ENCODE assay signal across 8 mouse cellular contexts in the genomic region with DNA sequence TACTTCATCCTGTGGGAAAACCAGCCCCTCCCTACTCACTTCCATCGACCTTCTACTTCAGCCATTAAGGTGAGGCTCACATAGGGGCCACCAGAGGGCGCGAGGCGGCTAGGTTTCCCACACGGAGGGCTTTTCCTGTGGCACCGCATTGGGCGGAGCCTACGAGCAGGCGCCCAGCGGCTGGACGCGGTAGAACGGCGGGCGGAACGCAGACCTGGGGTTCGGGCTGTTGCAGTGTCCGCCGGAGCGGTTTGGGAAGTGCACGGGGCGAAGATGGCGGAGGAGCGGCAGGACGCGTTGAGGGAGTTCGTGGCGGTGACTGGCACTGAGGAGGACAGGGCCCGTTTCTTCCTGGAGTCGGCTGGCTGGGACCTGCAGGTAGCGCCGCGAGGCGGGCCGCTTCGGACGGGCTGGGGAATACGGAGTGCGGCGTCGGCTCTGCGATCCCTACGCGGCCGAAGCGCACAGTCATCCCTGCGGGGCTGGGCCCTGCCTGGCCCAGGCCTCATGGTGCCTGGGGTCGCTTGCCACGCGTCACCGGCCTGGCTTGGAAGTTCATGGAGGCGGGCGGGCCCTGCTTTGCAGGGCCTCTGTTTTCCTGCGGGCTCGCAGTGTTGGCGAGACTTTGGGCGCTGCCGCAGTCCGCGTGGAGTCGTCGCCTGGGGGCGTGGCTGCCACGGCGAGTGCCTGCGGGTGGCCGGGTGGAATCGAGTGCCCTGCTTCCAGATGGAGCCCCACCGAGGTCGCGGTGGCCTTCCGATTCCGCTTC. TPM values are rescaled to one million over a fixed set of nuclear protein-coding genes. Genes with fewer than 3 reads are reported as not detected.
A peak's percentile ranks its signal among the peaks of the same experiment; 100 is the strongest.
DNase-seq lines count a peak whose midpoint lies in the region; ATAC-seq lines count a peak whose summit lies in the region.

Gene Nsfl1c, plus strand, starts transcription at position 148 of the 769 bp plus-strand sequence.

- ATAC-seq in hindbrain, embryonic 16.5 days, result peak; percentile 100

- peak within 1 kb of the TSS; percentile 90 for H3K9ac ChIP-seq in hindbrain, embryonic 16.5 days (ENCODE audit: low read depth, low read length)

- H3K27ac ChIP-seq in hindbrain, embryonic 16.5 days (ENCODE audit: low read depth, low read length), result peak within 1 kb of the TSS; percentile 80
- H3K27ac ChIP-seq in macrophage, result no peak within 1 kb of the TSS

- H3K36me3 ChIP-seq in hindbrain, embryonic 16.5 days (ENCODE audit: control insufficient read depth, insufficient read depth, low read length), result peaks cover 9% of the 10 kb centered on the region
- peaks cover 20% of the 10 kb centered on the region for H3K36me3 ChIP-seq in macrophage (ENCODE audit: inconsistent target)

- peak; percentile 87 for DNase-seq in WW6 (ENCODE audit: low read depth, low spot score)
- peak; percentile 97 for DNase-seq in cerebellum, postnatal 4 days (ENCODE audit: low spot score in 2 of 2)
- peak; percentile 95 for DNase-seq in gastrocnemius, adult 18-20 months (ENCODE audit: low spot score)
- DNase-seq in left cerebral cortex, adult 18-20 months (ENCODE audit: low spot score in 2 of 2), result peak; percentile 95 to 97
- DNase-seq in right cerebral cortex, adult 18-20 months, result peak; percentile 94
- peak; percentile 94 for DNase-seq in urinary bladder, postnatal 10 days (ENCODE audit: low spot score)

- peak within 1 kb of the TSS; percentile 81 for H3K4me2 ChIP-seq in hindbrain, embryonic 16.5 days (ENCODE audit: low read length)

- under 1% methylated on average over 66 of the region's 73 CpGs for WGBS in hindbrain, embryonic 16.5 days
- 0% methylated on average over 50 of the region's 73 CpGs for WGBS in macrophage (ENCODE audit: missing documents)

- peaks cover 47% of the 10 kb centered on the region for H3K79me2 ChIP-seq in macrophage (ENCODE audit: inconsistent target)

- peak within 1 kb of the TSS; percentile 94 for H3K4me3 ChIP-seq in hindbrain, embryonic 16.5 days (ENCODE audit: low read length)
- H3K4me3 ChIP-seq in macrophage (ENCODE audit: inconsistent target), result peak within 1 kb of the TSS; percentile 45

- H3K4me1 ChIP-seq in hindbrain, embryonic 16.5 days (ENCODE audit: control insufficient read depth, insufficient read depth, low read depth, low read length), result peaks cover 19% of the 10 kb centered on the region

- no peaks in the 10 kb centered on the region for H3K9me3 ChIP-seq in hindbrain, embryonic 16.5 days (ENCODE audit: control insufficient read depth, low read length)

- H3K27me3 ChIP-seq in hindbrain, embryonic 16.5 days (replicated peaks; ENCODE audit: control insufficient read depth, insufficient read depth, low read length), result no peaks in the 10 kb centered on the region

RNA-seq across cellular contexts. Expression of gene Nsfl1c, which starts in this region (rescaled TPM):
- total RNA-seq in gastrocnemius, adult 18-20 months (2021), result 10 to 100 TPM; 81.6 to 83.1 TPM
- 277 and 287 TPM in 2 replicates for polyA plus RNA-seq in hindbrain, embryonic 16.5 days (2015; fragmentation: Nextera tagmentation; extraction: Ambion mirVana)
- 100 to 1,000 TPM; 150 to 156 TPM for total RNA-seq in left cerebral cortex, adult 18-20 months (2021)
- total RNA-seq in macrophage (2018; cell fraction: chromatin; rRNA removed), result 100 to 1,000 TPM in 23 of 26 experiments, 10 to 100 TPM in 3; 95.0 to 163 (median 138) TPM
- total RNA-seq in macrophage (2018; cell fraction: cytosol; rRNA removed), result 10 to 100 TPM; 48.5 to 86.7 (median 66.3) TPM
- total RNA-seq in macrophage (2018; cell fraction: nucleus; rRNA removed), result 100 to 1,000 TPM in 1 of 26 experiments, 10 to 100 TPM in 25; 61.4 to 128 (median 80.4) TPM
- polyA plus RNA-seq in macrophage (2018), result 55.7 to 112 TPM (median 97.3 TPM) in 3 replicates
